Mouse (Mus musculus) gastrocnemius, postnatal 4 days (tissue): ENCODE data around the gene Rtl5. TPM values are rescaled to one million over a fixed set of nuclear protein-coding genes. Genes with fewer than 3 reads are reported as not detected.
A peak's percentile ranks its signal among the peaks of the same experiment; 100 is the strongest.
"Not testable (repeated sequence)": the region's sequence is repeated elsewhere in the genome, so short reads cannot be mapped to it uniquely, and the experiment has no call there.

ENCODE experiments used
- DNase-seq, 2 experiments: peaks; one replicate each; pipeline ENCODE4 v3.0.0; 2021 to 2022; ENCODE audit warnings: low spot score in 2 of 2, mixed read lengths in 2 of 2
- long read RNA-seq, 2 experiments: library from polyadenylated mRNA; stranded (forward); transcript quantifications; one replicate each; pipeline ENCODE4 v2.0.0; 2021
- total RNA-seq, 2 experiments: library from RNA; stranded (reverse); gene quantifications; 2 replicates each; pipeline ENCODE4 v1.2.3; 2021

Gene Rtl5
- total RNA-seq = 1 to 10 TPM; 2.9 to 3.6 TPM
- long read RNA-seq, experiment 1 = 0 reads
- long read RNA-seq, experiment 2, full-length matches to known transcripts = 1 of 1 reads
- long read RNA-seq, experiment 2, partial matches to known transcripts = 0 of 1 reads
- long read RNA-seq, experiment 2, other reads (novel, unspliced or antisense) = 0 of 1 reads

- DNase-seq = peak; percentile 33 to 74
These were observed at the start of gene Rtl5 for GRCm38 (mm10) chrX:102070591-102071471. Gene Rtl5 (minus strand): TSS chrX:102071304.

GRCm38 (mm10) chrX:102119042-102119864 is 48.1 kb upstream of the Rtl5 start, which contains the start of gene Pin4:
Gene Pin4 (plus strand): TSS chrX:102119447.
- DNase-seq = peak; percentile 80 to 89

- DNase-seq = no peak
These were observed 44.6 kb upstream of the Rtl5 start for GRCm38 (mm10) chrX:102115676-102116075.

DNA sequence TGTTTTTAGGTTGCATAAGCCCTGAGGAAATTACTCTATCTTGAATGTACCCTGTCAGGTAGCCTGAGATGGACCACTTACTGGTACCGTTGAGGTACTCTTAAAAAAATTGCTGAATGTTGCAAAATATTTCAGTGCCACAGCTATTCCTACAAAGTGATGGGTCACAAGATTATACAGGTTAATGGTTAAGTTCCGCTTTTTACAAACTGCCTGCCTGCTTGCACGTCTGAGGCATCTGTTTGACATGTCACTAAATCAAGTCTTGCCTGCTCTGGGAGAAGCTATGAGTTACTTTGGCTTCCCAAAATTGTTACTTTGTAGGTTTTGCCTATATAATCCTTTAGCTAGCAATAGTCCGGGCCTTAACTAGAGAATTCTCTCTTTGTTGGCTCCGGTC is 38.2 kb upstream of the Rtl5 start:
- DNase-seq = not testable (repeated sequence)

GRCm38 (mm10) chrX:102103830-102104229 is 32.7 kb upstream of the Rtl5 start:
- DNase-seq = not testable (repeated sequence)

GRCm38 (mm10) chrX:102101886-102102285 is 30.8 kb upstream of the Rtl5 start:
- DNase-seq = no peak

DNA sequence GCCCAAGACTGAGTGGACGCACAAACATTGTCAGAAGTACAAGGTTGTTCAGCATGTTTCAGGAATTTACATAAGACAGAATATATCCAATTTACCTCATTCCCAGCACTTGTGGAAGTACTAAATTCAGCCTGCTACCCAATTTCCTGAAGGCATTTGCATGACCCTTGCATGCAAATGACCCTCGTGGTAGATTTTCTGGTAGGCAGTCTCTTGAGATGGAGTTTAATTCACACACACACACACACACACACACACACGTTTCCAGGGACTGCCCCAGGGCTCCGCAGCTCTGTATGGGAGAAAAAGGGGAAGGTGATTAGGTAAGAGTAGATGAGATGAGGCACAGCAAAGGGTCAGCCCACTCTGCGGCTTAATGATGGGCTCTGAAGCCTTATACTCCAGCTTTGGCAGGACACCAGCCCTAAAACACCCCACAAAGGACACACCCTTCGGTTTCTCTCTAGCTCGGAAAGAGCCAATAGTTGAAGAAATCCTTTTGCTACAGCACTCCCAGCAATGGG is 23.3 kb upstream of the Rtl5 start:
- no peak for DNase-seq

DNA sequence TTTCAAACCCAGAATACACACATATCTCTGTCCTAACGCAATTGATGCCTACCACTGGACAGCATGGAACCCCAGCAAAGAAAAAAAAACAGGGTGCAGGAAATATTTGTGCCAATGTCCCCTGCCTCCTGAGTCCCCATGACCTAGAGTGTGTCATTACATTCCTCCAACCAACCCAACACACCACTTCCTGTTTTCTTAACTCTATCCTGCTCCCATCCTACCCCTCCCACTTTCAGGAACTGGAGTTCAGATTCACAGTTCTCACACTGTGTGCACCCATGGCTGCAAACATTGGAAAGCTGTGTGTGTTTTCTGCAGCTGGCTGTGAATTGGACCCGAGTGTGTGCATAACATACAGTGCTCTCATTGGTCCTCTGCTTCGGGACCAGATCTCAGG is 19.5 kb upstream of the Rtl5 start:
- DNase-seq = no peak

DNA sequence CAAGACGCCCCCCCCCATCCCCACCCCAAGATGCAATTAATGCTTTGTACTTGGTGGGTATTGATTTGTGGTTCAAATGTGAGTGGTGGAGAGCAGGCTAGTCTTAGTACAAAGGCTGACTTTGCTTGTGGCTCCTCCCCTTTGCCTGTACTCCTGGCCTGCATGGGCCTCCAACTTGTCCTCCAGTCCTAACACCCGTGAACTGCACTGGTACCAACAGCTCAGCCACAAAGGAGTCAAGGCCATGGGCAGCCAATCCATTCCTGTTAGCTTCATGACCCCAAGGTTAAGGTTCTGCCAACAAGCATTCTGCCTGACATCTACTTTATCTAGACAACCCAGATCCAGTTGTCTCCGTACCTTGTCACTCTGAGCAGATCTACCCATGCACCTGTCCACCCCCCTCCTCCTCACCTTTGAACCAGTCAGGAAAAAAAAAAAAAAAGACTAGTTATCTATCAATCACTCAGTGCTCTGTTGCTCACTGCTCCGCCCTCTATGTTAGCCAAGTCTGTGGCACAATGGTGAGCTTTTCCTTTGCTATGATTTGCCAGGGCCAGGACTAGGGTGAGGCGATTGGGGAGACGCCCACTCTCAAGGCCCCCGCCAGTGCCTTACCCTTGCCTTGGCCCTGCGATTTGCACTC is 14.8 kb upstream of the Rtl5 start:
- DNase-seq = no peak

DNA sequence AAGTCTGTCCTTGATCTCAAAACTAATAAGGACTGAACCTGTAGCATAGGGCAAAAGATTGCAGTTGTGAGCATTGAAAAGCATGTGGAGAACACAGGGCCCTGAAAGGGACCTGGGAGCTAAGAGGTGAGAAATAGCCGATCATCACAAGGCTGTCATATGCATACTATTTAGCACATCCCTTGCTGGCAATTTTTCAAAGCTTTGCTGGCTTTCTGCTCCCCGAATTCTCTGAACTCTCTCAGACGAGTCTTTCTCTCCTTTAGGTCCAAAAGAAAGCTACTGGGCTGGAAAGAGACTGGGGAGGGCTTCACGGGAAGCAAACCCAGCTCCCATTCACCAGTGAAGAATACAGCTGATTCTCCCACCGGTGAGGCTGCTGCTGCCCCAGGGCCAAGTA is 11.2 kb upstream of the Rtl5 start:
- DNase-seq = no peak

DNA sequence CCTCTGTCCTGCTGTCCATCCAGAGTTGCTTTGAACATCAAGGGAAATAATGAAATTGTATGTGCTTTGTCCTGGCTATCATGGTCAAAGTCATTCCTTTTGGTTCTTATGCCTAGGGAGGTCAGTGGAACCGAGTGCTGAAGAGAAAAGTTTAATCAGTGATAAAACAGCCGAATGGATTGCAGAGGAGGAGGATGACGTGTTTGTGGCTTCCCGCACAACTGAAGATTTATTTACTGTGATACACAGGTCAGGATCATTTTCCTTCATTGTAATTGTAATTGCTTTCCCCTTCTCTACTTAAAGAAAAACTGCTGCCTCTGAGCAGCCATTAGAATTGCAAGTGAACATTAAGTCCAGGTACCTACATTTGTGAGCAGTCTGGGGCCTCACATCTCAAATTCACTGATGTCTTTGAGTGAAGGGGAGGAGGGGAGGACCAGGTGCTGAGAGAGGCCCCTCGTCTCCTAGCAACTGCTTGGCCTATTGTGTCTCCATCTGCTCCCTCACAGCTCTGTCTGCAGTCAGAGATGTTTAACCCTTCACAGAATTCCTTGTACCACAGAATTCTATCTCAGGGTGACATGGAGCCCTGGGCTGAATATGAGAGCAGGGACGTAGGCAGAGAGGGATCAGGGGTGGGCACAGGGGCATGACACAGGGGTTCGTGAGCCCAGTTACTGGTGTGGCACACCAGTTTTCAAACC is 10.6 kb upstream of the Rtl5 start:
- no peak for DNase-seq

DNA sequence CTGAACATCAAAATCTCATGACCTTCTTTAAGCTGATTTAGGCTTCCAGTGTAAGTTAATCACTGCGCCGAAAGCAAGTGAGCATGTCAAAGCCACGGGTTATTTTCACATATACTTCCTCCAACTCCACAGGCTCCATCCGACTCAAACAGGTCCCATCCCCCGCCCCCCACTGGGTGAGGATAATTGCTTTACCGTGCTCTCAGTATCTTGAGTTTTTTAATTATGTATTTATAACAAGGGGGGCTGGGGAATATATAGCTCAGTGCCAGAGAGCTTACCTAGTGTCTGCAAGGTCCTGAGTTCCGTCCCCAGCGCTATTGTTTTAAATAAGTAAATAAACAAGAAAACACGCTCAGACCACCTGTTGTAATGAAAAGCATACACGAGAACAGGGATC is 10.0 kb upstream of the Rtl5 start:
- DNase-seq = no peak

- no peak for DNase-seq
These were observed 6.0 kb upstream of the Rtl5 start for GRCm38 (mm10) chrX:102076886-102077765.

DNA sequence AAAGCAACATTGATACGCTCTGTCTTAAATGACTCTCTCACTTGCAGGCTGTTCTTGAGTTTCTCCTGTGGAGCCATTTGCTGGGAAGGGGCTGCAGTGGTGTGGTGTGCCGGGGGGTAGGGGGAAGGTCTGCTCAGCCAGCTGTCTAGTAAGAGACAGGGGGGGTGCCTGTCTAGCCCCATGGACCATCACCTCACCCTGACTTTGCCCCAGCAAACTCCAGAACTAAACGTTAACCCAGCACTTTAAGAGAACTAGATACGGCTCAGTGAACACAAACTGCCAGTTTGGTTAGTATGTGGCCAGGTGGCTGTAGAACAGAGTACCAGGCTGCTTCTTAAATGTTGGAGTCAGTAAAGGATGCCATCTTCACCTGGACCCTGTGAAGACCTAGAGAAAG is 4.1 kb upstream of the Rtl5 start:
- no peak for DNase-seq

GRCm38 (mm10) chrX:102074435-102074834 is 3.3 kb upstream of the Rtl5 start:
- no peak for DNase-seq

- DNase-seq = no peak
These were observed 2.7 kb upstream of the Rtl5 start for GRCm38 (mm10) chrX:102073605-102074325.

DNA sequence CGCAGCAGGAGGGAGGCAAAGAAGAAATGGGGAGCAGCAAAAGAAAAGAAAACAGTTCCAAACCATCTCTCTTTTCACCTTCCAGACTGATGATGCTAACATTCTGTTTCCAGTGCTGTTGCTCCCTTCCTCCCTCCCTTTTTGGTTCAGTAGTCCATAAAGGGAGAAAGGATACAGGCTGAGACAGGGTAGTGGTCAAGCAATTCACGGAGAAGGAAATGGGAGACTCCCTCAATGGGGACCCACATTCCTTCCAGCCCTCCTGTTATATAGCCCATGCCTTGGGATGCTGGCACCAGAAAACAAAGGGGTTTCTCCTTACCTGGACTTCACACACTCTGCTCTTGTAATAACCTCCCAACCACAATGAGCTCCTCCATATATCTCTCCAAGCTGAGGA is 413 bp upstream of the Rtl5 start:
- no peak for DNase-seq

- DNase-seq = no peak
These were observed 2.1 kb downstream of the Rtl5 start for GRCm38 (mm10) chrX:102068811-102069540.
